Mouse (Mus musculus) embryonic facial prominence, embryonic 14.5 days (tissue): Measurements from ENCODE around the gene C77080. TPM values are rescaled to one million over a fixed set of nuclear protein-coding genes. Genes with fewer than 3 reads are reported as not detected.
"Not testable (repeated sequence)": the region's sequence is repeated elsewhere in the genome, so short reads cannot be mapped to it uniquely, and the experiment has no call there.

Source experiments
- ATAC-seq: fragments of 200-750 bp; cut with Nextera tagmentation; 2 replicates; pipeline ENCODE4 v1.8.0; 2017; ENCODE audit warnings: low read depth, moderate number of reproducible peaks, moderate TSS enrichment
- DNase-seq: peaks from one replicate; pipeline ENCODE4 v3.0.0-alpha.2; 2015; ENCODE audit warnings: low spot score
- H3K27ac ChIP-seq: fragments of 300-500 bp; sonication (generic); replicated peaks from 2 replicates; pipeline ENCODE4 v1.5.1; 2014; ENCODE audit warnings: low read depth, mild to moderate bottlenecking, low read length, moderate library complexity
- H3K27me3 ChIP-seq: fragments of 300-500 bp; sonication (generic); replicated peaks from 2 replicates; pipeline ENCODE4 v1.6.1; 2014; ENCODE audit warnings: low read length; ENCODE audit not compliant: control insufficient read depth, insufficient read depth
- H3K36me3 ChIP-seq: fragments of 300-500 bp; sonication (generic); 2 replicates; pipeline ENCODE4 v1.6.1; 2014; ENCODE audit warnings: low read length, mixed read lengths; ENCODE audit not compliant: control insufficient read depth, insufficient read depth
- H3K4me1 ChIP-seq: fragments of 300-500 bp; sonication (generic); 2 replicates; pipeline ENCODE4 v1.6.1; 2014; ENCODE audit warnings: antibody characterized with exemption, low read length; ENCODE audit not compliant: control insufficient read depth, insufficient read depth
- H3K4me2 ChIP-seq: fragments of 300-500 bp; sonication (generic); 2 replicates; pipeline ENCODE4 v1.6.1; 2014; ENCODE audit warnings: low read depth, mild to moderate bottlenecking, low read length, moderate library complexity, mixed read lengths
- H3K4me3 ChIP-seq: fragments of 300-500 bp; sonication (generic); 2 replicates; pipeline ENCODE4 v1.5.1; 2014; ENCODE audit warnings: low read depth, mild to moderate bottlenecking, low read length
- H3K9ac ChIP-seq: fragments of 300-500 bp; sonication (generic); 2 replicates; pipeline ENCODE4 v1.6.1; 2014; ENCODE audit warnings: low read depth, mild to moderate bottlenecking, low read length, moderate library complexity, mixed read lengths
- H3K9me3 ChIP-seq: fragments of 300-500 bp; sonication (generic); 2 replicates; pipeline ENCODE4 v1.6.1; 2016; ENCODE audit warnings: low read length; ENCODE audit not compliant: control insufficient read depth
- WGBS: fragments of 180-500 bp; shearing (Covaris S2); extraction: QIAGEN DNeasy Blood & Tissue Kit; methylation state at CpG from one replicate; pipeline ENCODE4 v1.1.7; 2014; 5-methylcytosine and 5-hydroxymethylcytosine counted together
- polyA plus RNA-seq: library from polyadenylated mRNA; unstranded; fragments of >200 nt; fragmentation: Nextera tagmentation; extraction: Ambion mirVana; gene quantifications from 2 replicates; pipeline ENCODE4 v1.2.1, GENCODE M21; 2014

Gene C77080
- polyA plus RNA-seq, 1 experiment from 2014 or later = 6.2 TPM

DNA sequence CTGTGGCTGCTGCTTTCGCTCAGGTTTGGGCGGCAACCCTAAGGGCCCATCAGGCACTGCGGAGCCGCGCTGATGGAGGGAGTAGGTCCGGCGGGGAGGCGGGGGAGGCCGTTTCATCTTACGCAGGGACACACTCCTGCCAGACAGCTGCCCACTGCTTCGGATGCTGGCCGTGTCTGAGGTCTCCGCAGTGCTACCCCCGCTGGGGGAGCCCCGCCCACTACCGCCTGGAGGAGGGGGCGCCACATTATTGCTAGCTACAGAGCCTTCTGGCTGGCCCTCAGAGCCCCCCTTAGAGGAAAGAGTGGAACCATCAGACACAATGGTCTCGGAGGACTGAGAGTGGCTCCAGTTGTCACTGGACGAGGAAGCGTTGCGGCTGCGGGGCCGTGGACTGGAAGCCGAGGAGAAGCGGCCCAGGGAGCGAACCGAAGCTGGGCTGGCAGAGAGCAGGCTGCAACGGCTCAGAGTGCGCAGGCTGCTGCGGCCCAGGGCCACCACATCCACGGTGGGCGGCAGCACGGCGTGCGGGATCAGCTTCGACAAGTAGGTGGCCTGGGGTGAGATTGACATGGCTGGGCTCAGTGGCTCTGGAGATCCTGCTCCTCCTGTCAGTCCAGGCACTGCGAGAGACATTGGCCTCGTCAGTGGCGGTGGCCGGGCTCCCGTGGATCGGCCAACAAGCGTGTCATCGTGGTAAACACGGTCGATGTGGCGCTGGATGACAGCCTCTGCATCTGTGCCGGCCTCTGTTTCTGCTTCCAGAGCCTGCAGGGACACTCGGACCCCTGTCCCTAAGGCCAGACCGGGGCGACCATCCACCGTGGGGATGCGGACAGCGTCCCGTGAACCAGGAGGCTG lies 37.6 kb downstream of the C77080 start:
- H3K27ac ChIP-seq = no peak overlapping the region
- DNase-seq (peak; percentile 57), ATAC-seq (peak; percentile 14; the same call in 1 of the 2 replicates)
- peak overlapping the region; percentile 13 for H3K4me3 ChIP-seq
- H3K36me3 ChIP-seq = peaks cover 57% of the 10 kb centered on the region
- H3K4me1 ChIP-seq = peaks cover 58% of the 10 kb centered on the region
- WGBS = 37% methylated on average over 47 of the region's 55 CpGs
- peak overlapping the region; percentile 52 for H3K4me2 ChIP-seq
- H3K27me3 ChIP-seq = no peaks in the 10 kb centered on the region
- no peaks in the 10 kb centered on the region for H3K9me3 ChIP-seq
- H3K9ac ChIP-seq = peak overlapping the region; percentile 48

- Histone ChIP-seq H3K4me3 (no peak overlapping the region), H3K9ac (no peak overlapping the region), H3K9me3 (no peaks in the 10 kb centered on the region), H3K27ac (no peak overlapping the region), H3K36me3 (peaks cover 69% of the 10 kb centered on the region), H3K4me2 (no peak overlapping the region), H3K27me3 (no peaks in the 10 kb centered on the region), H3K4me1 (peaks cover 50% of the 10 kb centered on the region)
- DNase-seq (no peak), ATAC-seq (no peak)
- 79% methylated on average over 28 of the region's 31 CpGs for WGBS
Observed at GRCm38 (mm10) chr4:129222019-129222925, 38.9 kb downstream of the C77080 start.

GRCm38 (mm10) chr4:129221097-129222010 lies 39.9 kb downstream of the C77080 start:
- 77% methylated on average over 23 of the region's 23 CpGs for WGBS
- ATAC-seq (no peak), DNase-seq (no peak)
- Histone ChIP-seq H3K4me2 (no peak overlapping the region), H3K36me3 (peaks cover 79% of the 10 kb centered on the region), H3K4me3 (no peak overlapping the region), H3K9ac (no peak overlapping the region), H3K9me3 (no peaks in the 10 kb centered on the region), H3K27me3 (no peaks in the 10 kb centered on the region), H3K27ac (no peak overlapping the region), H3K4me1 (peaks cover 41% of the 10 kb centered on the region)

DNA sequence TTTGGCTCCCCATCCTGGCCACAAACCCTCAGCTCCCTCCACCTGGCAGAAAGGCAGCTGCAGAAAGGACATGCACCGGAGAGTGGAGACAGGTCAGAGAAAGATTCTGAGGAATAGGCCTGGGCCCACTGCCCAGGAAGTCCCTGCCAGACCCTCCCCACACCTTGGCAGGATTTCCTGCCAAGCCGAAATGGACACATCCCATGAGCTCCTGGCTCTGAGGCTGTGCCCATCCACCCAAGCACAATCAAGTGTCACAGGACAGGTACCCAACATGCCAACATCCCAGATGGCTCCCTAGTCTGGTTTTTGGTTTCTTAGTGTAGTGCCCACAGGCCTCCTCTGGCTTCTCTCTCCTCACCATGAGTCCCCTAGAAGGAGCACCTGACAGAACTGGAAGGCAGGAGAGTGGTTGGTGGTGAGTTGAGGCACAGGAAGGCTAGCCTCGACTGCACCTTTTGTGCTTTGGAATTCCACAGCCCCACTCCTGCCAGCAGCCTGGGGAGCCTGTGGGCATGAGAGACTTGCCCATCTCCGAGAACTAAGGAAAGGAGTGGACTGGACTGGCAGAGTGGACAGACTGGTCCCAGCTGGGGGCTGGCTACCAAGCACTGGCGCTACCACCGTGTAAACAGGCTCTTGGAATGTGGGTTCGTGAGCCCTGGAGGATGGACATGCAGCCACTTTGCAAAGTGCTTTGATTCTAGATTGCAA lies 40.7 kb downstream of the C77080 start:
- H3K36me3 ChIP-seq = peaks cover 87% of the 10 kb centered on the region
- H3K27ac ChIP-seq = peak overlapping the region; percentile 44; the same call in 1 of the 2 replicates

GRCm38 (mm10) chr4:129219198-129219597 lies 42.0 kb downstream of the C77080 start:
- no peak overlapping the region for H3K4me3 ChIP-seq
- ATAC-seq (no peak), DNase-seq (no peak)
- peaks cover 95% of the 10 kb centered on the region for H3K36me3 ChIP-seq
- H3K9me3 ChIP-seq = no peaks in the 10 kb centered on the region
- H3K27me3 ChIP-seq = no peaks in the 10 kb centered on the region
- H3K4me2 ChIP-seq = no peak overlapping the region
- WGBS = 62% methylated on average over 10 of the region's 10 CpGs
- peaks cover 27% of the 10 kb centered on the region for H3K4me1 ChIP-seq
- peak overlapping the region; percentile 74 for H3K27ac ChIP-seq
- H3K9ac ChIP-seq = no peak overlapping the region

More for the DNA sequence above, 40.7 kb downstream of the C77080 start:
- no peak overlapping the region for H3K9ac ChIP-seq
- H3K9me3 ChIP-seq = no peaks in the 10 kb centered on the region
- H3K27me3 ChIP-seq = no peaks in the 10 kb centered on the region
- H3K4me2 ChIP-seq = no peak overlapping the region
- 59% methylated on average over 7 of the region's 7 CpGs for WGBS
- no peak for DNase-seq
- H3K4me3 ChIP-seq = no peak overlapping the region
- H3K4me1 ChIP-seq = peaks cover 32% of the 10 kb centered on the region
- no peak for ATAC-seq

DNA sequence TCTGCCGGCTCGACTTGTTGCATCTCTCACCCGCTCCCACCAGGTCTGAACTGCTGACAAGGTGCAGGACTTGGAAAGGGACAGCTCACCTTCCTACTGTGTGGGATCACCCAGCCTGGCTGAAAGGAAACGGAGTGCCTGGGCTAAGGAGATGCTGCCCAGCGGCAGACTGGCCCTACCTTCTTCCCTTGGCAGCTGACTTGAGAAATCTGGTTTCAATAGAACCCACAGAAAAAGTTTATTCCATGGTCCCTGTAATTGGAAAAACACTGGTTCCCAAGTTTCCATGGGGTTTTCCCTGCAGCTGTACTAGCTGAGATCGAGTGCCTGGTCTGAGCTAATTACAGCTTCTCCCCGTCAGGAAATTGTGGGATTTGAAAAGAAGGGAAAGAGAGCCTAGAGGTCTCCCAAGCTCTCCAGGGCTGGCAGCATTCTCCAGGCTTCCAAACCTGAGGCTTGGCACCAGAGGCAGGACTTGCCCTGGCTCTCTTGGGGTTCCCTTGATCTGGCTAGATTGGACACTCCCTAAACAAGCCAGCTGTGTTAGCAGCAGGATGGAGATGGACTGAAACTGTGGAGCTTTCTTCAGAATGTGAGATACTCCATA lies 42.5 kb downstream of the C77080 start:
- Histone ChIP-seq H3K9ac (no peak overlapping the region), H3K36me3 (peaks cover 96% of the 10 kb centered on the region), H3K27ac (peak overlapping the region; percentile 74), H3K4me3 (no peak overlapping the region), H3K4me2 (no peak overlapping the region), H3K9me3 (no peaks in the 10 kb centered on the region), H3K4me1 (peaks cover 22% of the 10 kb centered on the region), H3K27me3 (no peaks in the 10 kb centered on the region)
- peak; percentile 88 for DNase-seq
- ATAC-seq = peak; percentile 48
- 47% methylated on average over 7 of the region's 7 CpGs for WGBS

GRCm38 (mm10) chr4:129212486-129212885 lies 48.7 kb downstream of the C77080 start:
- 68% methylated on average over 3 of the region's 3 CpGs for WGBS
- not testable (repeated sequence) for H3K4me1 ChIP-seq, H3K27ac ChIP-seq, H3K9ac ChIP-seq, H3K27me3 ChIP-seq, DNase-seq, H3K4me3 ChIP-seq, ATAC-seq, H3K4me2 ChIP-seq, H3K9me3 ChIP-seq
- H3K36me3 ChIP-seq = peaks cover 98% of the 10 kb centered on the region
